Mouse (Mus musculus): ENCODE data around the gene Trpm3. TPM values are rescaled to one million over a fixed set of nuclear protein-coding genes. Genes with fewer than 3 reads are reported as not detected.
A peak's percentile ranks its signal among the peaks of the same experiment; 100 is the strongest.

Trpm3 gene
- polyA plus RNA-seq, 1 experiment from 2014 or later, result 14.8 TPM

DNA sequence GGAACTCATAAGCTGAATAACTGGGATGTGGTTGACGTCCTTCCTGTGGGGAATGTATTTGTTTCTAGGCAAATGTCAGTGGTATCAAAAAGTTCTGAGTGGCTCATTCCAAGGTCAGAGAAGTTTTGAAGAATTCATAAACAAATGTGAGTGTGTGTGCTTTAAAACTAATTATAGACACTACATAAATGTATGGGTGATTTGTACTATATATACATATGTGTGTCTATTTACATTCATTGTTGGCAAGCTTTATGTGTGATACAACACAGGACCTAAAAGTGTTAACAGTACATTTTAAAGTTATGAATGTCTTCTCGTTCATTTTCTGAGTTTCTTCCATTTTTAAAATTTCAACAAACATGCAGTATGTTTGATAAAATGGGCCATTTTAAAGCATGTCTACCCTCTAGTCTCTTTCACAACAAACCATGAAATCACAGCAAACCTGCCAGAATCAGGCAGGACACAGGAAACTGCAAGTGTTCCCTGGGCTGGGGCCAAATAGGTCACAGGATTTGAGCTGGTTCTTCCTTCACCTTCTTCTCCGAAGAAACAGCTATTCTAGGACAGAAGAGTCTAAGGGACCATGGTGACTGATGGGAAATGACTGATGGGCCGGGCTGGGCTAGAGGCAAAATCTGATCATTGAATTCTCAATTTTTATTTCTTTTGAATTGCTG, 334.3 kb downstream of the Trpm3 start:
- ATAC-seq (ENCODE audit: low FRiP score, low TSS enrichment), result no peak
- H3K27ac ChIP-seq (replicated peaks; ENCODE audit: low read depth, low read length), result no peak overlapping the region
- no peaks in the 10 kb centered on the region for H3K4me1 ChIP-seq (ENCODE audit: control insufficient read depth, insufficient read depth, low read length)
- no peaks in the 10 kb centered on the region for H3K36me3 ChIP-seq (ENCODE audit: control insufficient read depth, insufficient read depth, low read length)
- no peak overlapping the region for H3K4me3 ChIP-seq (replicated peaks; ENCODE audit: low read depth, low read length)
- no peaks in the 10 kb centered on the region for H3K27me3 ChIP-seq (ENCODE audit: control insufficient read depth, insufficient read depth, low read length)
- WGBS, result 88% methylated on average over 4 of the region's 4 CpGs
- H3K4me2 ChIP-seq (ENCODE audit: low read length), result no peak overlapping the region
- no peaks in the 10 kb centered on the region for H3K9me3 ChIP-seq (ENCODE audit: control insufficient read depth, low read length)
- DNase-seq, result no peak
- no peak overlapping the region for H3K9ac ChIP-seq (replicated peaks; ENCODE audit: low read length)

DNA sequence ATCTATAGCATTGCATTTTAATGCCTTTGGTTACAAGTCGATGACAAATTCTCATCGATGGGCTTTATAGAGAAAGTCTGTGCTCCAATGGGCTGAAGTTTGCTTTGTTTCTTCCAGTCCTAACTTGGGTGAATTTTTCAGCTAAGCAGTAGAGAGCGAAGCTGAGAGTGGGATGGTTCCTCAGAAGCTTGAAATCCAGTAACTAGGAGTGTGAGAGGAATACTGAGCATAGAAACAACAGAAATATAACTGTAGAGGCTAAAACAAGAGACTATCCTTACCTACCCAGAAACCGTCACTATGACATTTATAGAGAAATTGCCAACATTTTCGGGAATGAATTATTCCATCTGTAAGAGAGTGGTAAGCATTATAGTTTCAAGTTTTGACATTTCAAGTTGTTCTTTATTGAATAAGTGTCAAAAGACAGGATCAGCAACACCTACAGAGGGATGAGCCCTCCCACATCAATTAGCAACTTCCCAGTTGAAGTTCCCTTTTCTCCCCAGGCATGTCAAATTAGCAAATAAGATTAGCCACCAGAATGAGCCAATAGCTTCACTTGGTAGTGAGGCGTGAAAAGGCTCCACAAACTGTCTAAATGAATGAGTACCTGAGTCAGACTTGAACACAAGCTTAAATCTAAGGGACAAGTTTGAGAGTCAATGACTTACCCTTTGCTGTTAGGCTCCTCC, 339.6 kb downstream of the Trpm3 start:
- H3K4me1 ChIP-seq (ENCODE audit: control insufficient read depth, insufficient read depth, low read length), result no peaks in the 10 kb centered on the region

DNA sequence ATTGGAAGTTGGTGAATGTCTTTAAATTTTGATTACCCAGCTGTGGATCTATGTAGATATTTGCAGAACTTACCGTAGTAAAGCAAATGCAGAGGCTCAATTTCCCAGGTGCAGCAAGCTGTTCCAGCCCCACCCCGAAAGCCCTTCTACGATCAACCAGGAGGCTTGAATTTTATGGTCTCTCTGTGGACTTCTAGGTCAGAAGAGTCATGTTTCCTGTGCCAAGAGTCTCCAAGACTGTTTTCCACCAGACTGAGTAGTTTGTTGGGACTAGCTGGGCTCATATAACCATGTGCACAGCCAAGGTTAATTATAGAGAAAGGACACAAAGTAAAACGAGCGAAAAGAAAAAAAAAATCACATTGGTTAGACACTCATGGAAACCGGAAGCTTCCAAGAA, 364.6 kb downstream of the Trpm3 start:
- no peaks in the 10 kb centered on the region for H3K36me3 ChIP-seq (ENCODE audit: control insufficient read depth, insufficient read depth, low read length)
- no peak overlapping the region for H3K27ac ChIP-seq (replicated peaks; ENCODE audit: low read depth, low read length)
- DNase-seq (no peak), ATAC-seq (ENCODE audit: low FRiP score, low TSS enrichment) (no peak)
- H3K27me3 ChIP-seq (ENCODE audit: control insufficient read depth, insufficient read depth, low read length), result no peaks in the 10 kb centered on the region
- H3K9ac ChIP-seq (replicated peaks; ENCODE audit: low read length), result no peak overlapping the region
- no peaks in the 10 kb centered on the region for H3K4me1 ChIP-seq (ENCODE audit: control insufficient read depth, insufficient read depth, low read length)
- WGBS, result 88% methylated on average over 6 of the region's 6 CpGs
- no peak overlapping the region for H3K4me3 ChIP-seq (replicated peaks; ENCODE audit: low read depth, low read length)
- H3K9me3 ChIP-seq (ENCODE audit: control insufficient read depth, low read length), result no peaks in the 10 kb centered on the region
- H3K4me2 ChIP-seq (ENCODE audit: low read length), result no peak overlapping the region

More for the DNA sequence above, 339.6 kb downstream of the Trpm3 start:
- no peak overlapping the region for H3K4me2 ChIP-seq (ENCODE audit: low read length)
- H3K27me3 ChIP-seq (ENCODE audit: control insufficient read depth, insufficient read depth, low read length), result no peaks in the 10 kb centered on the region
- WGBS, result 89% methylated on average over 6 of the region's 6 CpGs
- DNase-seq, result no peak
- ATAC-seq (ENCODE audit: low FRiP score, low TSS enrichment), result no peak
- no peaks in the 10 kb centered on the region for H3K9me3 ChIP-seq (ENCODE audit: control insufficient read depth, low read length)
- H3K4me3 ChIP-seq (replicated peaks; ENCODE audit: low read depth, low read length), result no peak overlapping the region
- no peak overlapping the region for H3K9ac ChIP-seq (replicated peaks; ENCODE audit: low read length)
- no peaks in the 10 kb centered on the region for H3K36me3 ChIP-seq (ENCODE audit: control insufficient read depth, insufficient read depth, low read length)
- no peak overlapping the region for H3K27ac ChIP-seq (replicated peaks; ENCODE audit: low read depth, low read length)

DNA sequence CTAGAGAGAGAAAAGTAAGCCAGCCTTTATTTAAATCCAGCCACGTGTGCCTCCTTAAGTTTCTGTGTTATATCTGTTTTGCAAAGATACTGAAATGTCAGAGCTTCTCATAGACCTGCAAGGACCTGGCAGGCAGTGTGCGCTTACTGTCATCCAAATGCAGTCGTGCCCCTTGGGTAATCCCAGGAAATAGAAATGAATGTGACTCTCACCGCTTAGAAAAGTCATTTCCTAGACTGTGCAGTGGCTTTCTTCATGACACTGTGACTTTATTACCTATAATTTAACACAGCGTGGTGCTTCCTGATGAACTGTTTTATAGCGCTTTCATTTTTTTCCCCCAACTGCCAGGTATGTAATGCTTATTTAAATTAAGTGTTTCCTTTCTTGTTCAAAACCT, 379.7 kb downstream of the Trpm3 start:
- DNase-seq, result peak; percentile 32

DNA sequence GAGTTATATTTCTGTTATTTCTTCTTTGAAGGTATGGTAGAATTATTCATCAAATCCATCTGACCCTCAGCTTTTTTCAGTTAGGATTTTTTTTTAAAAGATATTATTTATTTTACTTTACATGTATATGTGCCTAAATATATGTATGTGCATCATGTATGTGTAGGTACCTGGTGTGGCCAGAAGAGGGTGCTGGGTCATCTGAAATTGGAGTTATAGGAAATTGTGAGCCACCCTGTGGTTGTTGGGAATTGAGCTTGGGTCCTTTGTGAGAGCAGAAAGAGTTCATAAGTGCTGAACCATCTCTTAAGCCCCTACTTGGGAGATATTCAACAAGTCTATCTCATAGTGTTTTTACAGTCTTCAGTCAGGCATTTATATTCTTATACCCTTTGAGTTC, 389.1 kb downstream of the Trpm3 start:
- H3K27ac ChIP-seq (replicated peaks; ENCODE audit: low read depth, low read length), result no peak overlapping the region
- H3K36me3 ChIP-seq (ENCODE audit: control insufficient read depth, insufficient read depth, low read length), result no peaks in the 10 kb centered on the region
- no peak overlapping the region for H3K4me2 ChIP-seq (ENCODE audit: low read length)
- no peaks in the 10 kb centered on the region for H3K4me1 ChIP-seq (ENCODE audit: control insufficient read depth, insufficient read depth, low read length)
- DNase-seq (no peak), ATAC-seq (ENCODE audit: low FRiP score, low TSS enrichment) (no peak)
- H3K9ac ChIP-seq (replicated peaks; ENCODE audit: low read length), result no peak overlapping the region
- H3K27me3 ChIP-seq (ENCODE audit: control insufficient read depth, insufficient read depth, low read length), result no peaks in the 10 kb centered on the region
- no peak overlapping the region for H3K4me3 ChIP-seq (replicated peaks; ENCODE audit: low read depth, low read length)
- H3K9me3 ChIP-seq (ENCODE audit: control insufficient read depth, low read length), result no peaks in the 10 kb centered on the region

More for the DNA sequence above, 379.7 kb downstream of the Trpm3 start:
- Histone ChIP-seq H3K4me1 (ENCODE audit: control insufficient read depth, insufficient read depth, low read length) (no peaks in the 10 kb centered on the region), H3K9ac (replicated peaks; ENCODE audit: low read length) (no peak overlapping the region), H3K36me3 (ENCODE audit: control insufficient read depth, insufficient read depth, low read length) (no peaks in the 10 kb centered on the region), H3K4me3 (replicated peaks; ENCODE audit: low read depth, low read length) (no peak overlapping the region), H3K27me3 (ENCODE audit: control insufficient read depth, insufficient read depth, low read length) (no peaks in the 10 kb centered on the region), H3K9me3 (ENCODE audit: control insufficient read depth, low read length) (no peaks in the 10 kb centered on the region), H3K4me2 (ENCODE audit: low read length) (no peak overlapping the region), H3K27ac (replicated peaks; ENCODE audit: low read depth, low read length) (no peak overlapping the region)
- ATAC-seq (ENCODE audit: low FRiP score, low TSS enrichment), result no peak
- WGBS, result 71% methylated on average over 6 of the region's 6 CpGs

DNA sequence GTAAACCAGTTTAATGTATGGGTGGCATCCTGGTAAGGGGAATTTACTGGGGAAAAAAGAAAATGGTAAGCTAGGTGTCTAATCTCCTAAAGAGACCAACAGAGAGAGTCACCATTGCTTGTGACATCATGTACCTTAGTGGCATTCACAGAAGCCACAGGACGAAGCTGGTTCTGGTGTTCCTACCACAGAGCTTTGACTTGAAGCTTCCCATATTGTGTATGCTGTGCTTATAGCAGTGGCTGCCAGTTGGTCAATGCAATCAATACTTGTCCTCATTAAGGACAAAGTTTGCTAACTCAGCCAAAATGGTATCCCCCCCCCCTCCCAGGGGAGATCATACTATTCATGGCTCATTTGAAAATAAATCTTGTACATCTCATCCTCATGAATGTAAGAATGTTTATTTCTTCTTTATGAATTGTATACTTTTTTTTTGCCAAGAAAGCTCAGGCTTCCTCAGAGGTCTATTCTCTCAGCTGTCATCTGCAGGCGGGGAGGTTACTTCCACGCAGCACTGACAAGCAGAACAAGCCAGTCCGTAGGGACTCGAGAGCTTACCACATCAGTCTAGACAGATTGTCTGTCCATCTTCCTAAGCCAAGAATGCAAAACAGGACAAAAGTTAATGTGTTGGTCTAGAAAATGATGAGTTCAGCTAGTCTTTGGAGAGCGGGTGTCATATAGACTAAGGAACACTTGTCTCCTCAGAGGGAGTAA, 404.3 kb downstream of the Trpm3 start:
- DNase-seq, result no peak

DNA sequence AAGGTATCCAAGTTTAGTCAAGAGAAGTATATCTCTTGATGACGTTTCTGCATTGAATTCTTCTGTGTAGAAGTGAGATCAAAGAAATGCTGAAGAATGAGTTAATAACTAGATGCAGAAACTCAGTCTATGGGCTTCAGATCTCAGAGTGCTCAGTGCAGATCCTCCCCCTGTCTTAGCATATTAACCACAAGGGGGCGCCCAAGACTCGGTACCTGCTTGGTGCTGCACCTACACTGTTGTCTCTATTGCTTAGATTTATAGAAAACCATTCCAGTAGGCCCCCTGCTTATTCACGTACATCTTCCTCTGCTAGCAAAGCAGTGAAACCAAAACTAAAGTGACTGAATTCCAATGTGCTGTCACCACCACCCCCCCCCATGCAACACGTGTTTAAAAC, 413.3 kb downstream of the Trpm3 start:
- H3K4me2 ChIP-seq (ENCODE audit: low read length), result no peak overlapping the region
- H3K9me3 ChIP-seq (ENCODE audit: control insufficient read depth, low read length), result no peaks in the 10 kb centered on the region
- H3K4me3 ChIP-seq (replicated peaks; ENCODE audit: low read depth, low read length), result no peak overlapping the region
- ATAC-seq (ENCODE audit: low FRiP score, low TSS enrichment) (no peak), DNase-seq (peak; percentile 77)
- 30% methylated on average over 5 of the region's 5 CpGs for WGBS
- H3K36me3 ChIP-seq (ENCODE audit: control insufficient read depth, insufficient read depth, low read length), result no peaks in the 10 kb centered on the region
- H3K9ac ChIP-seq (replicated peaks; ENCODE audit: low read length), result no peak overlapping the region
- H3K27ac ChIP-seq (replicated peaks; ENCODE audit: low read depth, low read length), result no peak overlapping the region
- H3K4me1 ChIP-seq (ENCODE audit: control insufficient read depth, insufficient read depth, low read length), result peaks cover 9% of the 10 kb centered on the region
- no peaks in the 10 kb centered on the region for H3K27me3 ChIP-seq (ENCODE audit: control insufficient read depth, insufficient read depth, low read length)

More for the DNA sequence above, 404.3 kb downstream of the Trpm3 start:
- no peaks in the 10 kb centered on the region for H3K36me3 ChIP-seq (ENCODE audit: control insufficient read depth, insufficient read depth, low read length)
- no peak overlapping the region for H3K27ac ChIP-seq (replicated peaks; ENCODE audit: low read depth, low read length)
- WGBS, result 80% methylated on average over 6 of the region's 6 CpGs
- H3K4me3 ChIP-seq (replicated peaks; ENCODE audit: low read depth, low read length), result no peak overlapping the region
- no peaks in the 10 kb centered on the region for H3K27me3 ChIP-seq (ENCODE audit: control insufficient read depth, insufficient read depth, low read length)
- no peak overlapping the region for H3K4me2 ChIP-seq (ENCODE audit: low read length)
- H3K9ac ChIP-seq (replicated peaks; ENCODE audit: low read length), result no peak overlapping the region
- no peaks in the 10 kb centered on the region for H3K4me1 ChIP-seq (ENCODE audit: control insufficient read depth, insufficient read depth, low read length)
- no peak for ATAC-seq (ENCODE audit: low FRiP score, low TSS enrichment)
- no peaks in the 10 kb centered on the region for H3K9me3 ChIP-seq (ENCODE audit: control insufficient read depth, low read length)

DNA sequence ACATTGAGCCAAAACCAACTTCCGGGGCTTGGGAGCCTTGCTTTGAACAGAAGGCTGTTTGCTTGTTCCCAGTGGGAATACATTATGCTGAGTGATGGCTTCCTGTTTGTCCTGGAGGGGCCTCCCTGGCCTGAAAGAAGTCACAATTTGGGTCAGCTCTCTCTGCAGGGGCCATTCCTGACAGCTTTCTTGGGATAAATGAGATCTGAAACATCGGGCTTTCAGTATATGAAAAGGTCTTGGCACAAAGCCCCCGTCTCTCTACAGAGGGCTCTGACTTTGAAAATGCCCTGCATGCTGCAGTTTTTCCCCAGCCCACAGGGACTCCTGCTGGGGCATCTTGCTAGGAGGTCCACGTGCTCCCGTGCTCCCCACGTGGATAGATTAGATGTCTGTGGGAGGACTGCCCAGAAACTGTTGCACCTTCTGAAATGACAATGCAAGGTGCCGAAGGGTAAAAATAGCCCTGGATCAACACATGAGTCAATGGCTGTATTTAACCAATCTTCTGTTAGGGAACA, 415.6 kb downstream of the Trpm3 start:
- ATAC-seq (ENCODE audit: low FRiP score, low TSS enrichment) (no peak; the same call in 1 of the 2 replicates), DNase-seq (peak; percentile 61)
- Histone ChIP-seq H3K9me3 (ENCODE audit: control insufficient read depth, low read length) (no peaks in the 10 kb centered on the region), H3K9ac (replicated peaks; ENCODE audit: low read length) (no peak overlapping the region), H3K4me2 (ENCODE audit: low read length) (peak overlapping the region; percentile 23), H3K27ac (replicated peaks; ENCODE audit: low read depth, low read length) (no peak overlapping the region), H3K4me1 (ENCODE audit: control insufficient read depth, insufficient read depth, low read length) (peaks cover 9% of the 10 kb centered on the region), H3K27me3 (ENCODE audit: control insufficient read depth, insufficient read depth, low read length) (no peaks in the 10 kb centered on the region), H3K36me3 (ENCODE audit: control insufficient read depth, insufficient read depth, low read length) (no peaks in the 10 kb centered on the region), H3K4me3 (replicated peaks; ENCODE audit: low read depth, low read length) (no peak overlapping the region)
- 2% methylated on average over 7 of the region's 7 CpGs for WGBS
